Mouse (Mus musculus): ENCODE results near the gene Thbs2. TPM values are rescaled to one million over a fixed set of nuclear protein-coding genes. Genes with fewer than 3 reads are reported as not detected.

Gene Thbs2
- 6.4 and 7.4 TPM in 2 replicates for polyA plus RNA-seq (2012; rRNA removed)

DNA sequence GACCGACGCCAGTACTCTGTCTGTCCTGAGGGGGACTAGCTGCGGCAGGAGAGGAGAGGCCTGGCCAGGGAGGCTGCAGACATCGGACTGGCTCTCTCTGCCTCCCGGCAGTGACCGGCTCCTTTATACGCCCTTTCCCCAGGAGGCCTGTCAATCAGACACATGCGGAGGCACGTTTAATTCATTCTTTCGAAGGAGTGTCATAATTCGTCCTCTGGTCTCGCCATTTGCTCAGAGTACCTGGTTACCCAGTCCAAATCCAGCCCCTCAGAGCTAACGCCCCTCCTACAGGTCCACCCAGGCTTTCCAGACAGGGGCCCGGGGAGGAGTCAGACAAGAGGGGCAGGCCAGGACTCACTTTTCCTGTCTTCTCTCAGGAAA is at the start of gene Thbs2:
TSS of gene Thbs2 (minus strand) at position 242 of the 381 bp plus-strand sequence.
- Histone ChIP-seq H3K27me3 (ENCODE audit: control insufficient read depth, insufficient read depth, low read length) (no peaks in the 10 kb centered on the region), H3K36me3 (ENCODE audit: control insufficient read depth, insufficient read depth, low read length) (no peaks in the 10 kb centered on the region), H3K27ac (ENCODE audit: insufficient read depth, low read length) (peak within 1 kb of the TSS; percentile 21; the same call in 1 of the 2 replicates), H3K4me1 (ENCODE audit: control insufficient read depth, insufficient read depth, insufficient read length) (no peaks in the 10 kb centered on the region), H3K4me3 (ENCODE audit: extremely low read depth, insufficient read depth, insufficient read length) (no peak within 1 kb of the TSS; the same call in none of the 2 replicates)
- 8% methylated on average over 14 of the region's 14 CpGs for WGBS
- TF ChIP-seq POLR2A (IDR thresholded peaks at IDR 0.05; ENCODE audit: low read depth, low read length): no peak
- no peak for TF ChIP-seq CTCF (IDR thresholded peaks at IDR 0.05; ENCODE audit: extremely low read depth, insufficient read depth, insufficient read length, insufficient replicate concordance)
- no peak for DNase-seq (ENCODE audit: low read depth in 1 of 2, low spot score in 2 of 2)

DNA sequence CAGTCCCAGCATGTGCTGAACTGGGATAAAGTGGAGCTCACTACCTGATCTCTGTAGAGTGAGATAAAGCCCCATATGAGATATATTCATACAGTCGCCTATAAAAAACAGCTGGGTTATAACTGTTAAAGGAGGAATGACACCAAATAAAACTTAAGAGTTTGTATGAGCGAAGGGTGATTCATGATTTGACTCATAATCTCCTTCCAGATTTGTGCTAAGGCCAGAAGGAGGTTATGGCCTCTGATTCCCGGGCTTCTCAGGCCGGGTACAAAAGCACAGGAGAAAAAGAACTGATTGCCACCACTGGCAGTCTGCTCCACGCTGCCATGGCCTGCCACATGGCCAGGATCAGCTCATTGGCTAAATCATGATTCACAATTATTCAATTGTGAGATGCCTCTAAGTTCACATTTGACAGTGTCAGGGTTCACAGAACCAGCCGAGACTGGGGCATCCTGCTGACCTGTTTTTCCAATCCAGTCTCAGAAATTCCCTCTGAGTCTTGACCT is 41.5 kb upstream of the Thbs2 start:
- no peaks in the 10 kb centered on the region for H3K4me1 ChIP-seq (ENCODE audit: control insufficient read depth, insufficient read depth, insufficient read length)
- TF ChIP-seq CTCF (IDR thresholded peaks at IDR 0.05; ENCODE audit: extremely low read depth, insufficient read depth, insufficient read length, insufficient replicate concordance): no peak
- no peak for TF ChIP-seq POLR2A (IDR thresholded peaks at IDR 0.05; ENCODE audit: low read depth, low read length)
- no peaks in the 10 kb centered on the region for H3K27me3 ChIP-seq (ENCODE audit: control insufficient read depth, insufficient read depth, low read length)
- H3K27ac ChIP-seq (ENCODE audit: insufficient read depth, low read length): no peak overlapping the region
- DNase-seq (ENCODE audit: low read depth in 1 of 2, low spot score in 2 of 2): no peak
- no peak overlapping the region for H3K4me3 ChIP-seq (ENCODE audit: extremely low read depth, insufficient read depth, insufficient read length)
- 79% methylated on average over 6 of the region's 6 CpGs for WGBS
- no peaks in the 10 kb centered on the region for H3K36me3 ChIP-seq (ENCODE audit: control insufficient read depth, insufficient read depth, low read length)

DNA sequence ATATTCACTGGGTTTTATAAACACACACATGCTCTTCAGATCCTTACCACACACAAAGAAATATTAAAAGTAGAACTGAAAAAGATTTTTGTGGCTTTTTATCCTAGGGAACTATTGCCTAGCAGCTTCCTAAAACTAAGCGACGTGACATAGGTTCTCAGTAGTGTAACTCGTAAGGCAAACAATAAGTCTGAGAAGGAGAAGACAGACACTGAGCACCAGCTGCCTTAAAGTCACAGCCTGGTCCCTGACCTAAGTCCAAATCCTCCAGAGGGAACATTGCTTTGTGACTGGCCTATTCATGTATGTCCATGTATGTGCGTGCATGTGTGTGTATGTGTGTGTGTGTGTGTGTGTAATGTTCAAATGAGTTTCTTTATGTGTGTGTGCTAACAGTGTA is 40.3 kb upstream of the Thbs2 start:
- H3K27me3 ChIP-seq (ENCODE audit: control insufficient read depth, insufficient read depth, low read length): no peaks in the 10 kb centered on the region
- WGBS: 71% methylated on average over 4 of the region's 4 CpGs
- no peaks in the 10 kb centered on the region for H3K36me3 ChIP-seq (ENCODE audit: control insufficient read depth, insufficient read depth, low read length)
- H3K4me1 ChIP-seq (ENCODE audit: control insufficient read depth, insufficient read depth, insufficient read length): no peaks in the 10 kb centered on the region
- DNase-seq (ENCODE audit: low read depth in 1 of 2, low spot score in 2 of 2): no peak
- no peak for TF ChIP-seq CTCF (IDR thresholded peaks at IDR 0.05; ENCODE audit: extremely low read depth, insufficient read depth, insufficient read length, insufficient replicate concordance)
- no peak for TF ChIP-seq POLR2A (IDR thresholded peaks at IDR 0.05; ENCODE audit: low read depth, low read length)
- no peak overlapping the region for H3K27ac ChIP-seq (ENCODE audit: insufficient read depth, low read length)
- no peak overlapping the region for H3K4me3 ChIP-seq (ENCODE audit: extremely low read depth, insufficient read depth, insufficient read length)

GRCm38 (mm10) chr17:14733941-14734340 is 39.9 kb upstream of the Thbs2 start:
- 77% methylated on average over 10 of the region's 10 CpGs for WGBS
- H3K27me3 ChIP-seq (ENCODE audit: control insufficient read depth, insufficient read depth, low read length): no peaks in the 10 kb centered on the region
- no peaks in the 10 kb centered on the region for H3K4me1 ChIP-seq (ENCODE audit: control insufficient read depth, insufficient read depth, insufficient read length)
- H3K27ac ChIP-seq (ENCODE audit: insufficient read depth, low read length): no peak overlapping the region
- H3K36me3 ChIP-seq (ENCODE audit: control insufficient read depth, insufficient read depth, low read length): no peaks in the 10 kb centered on the region
- no peak for DNase-seq (ENCODE audit: low read depth in 1 of 2, low spot score in 2 of 2)
- no peak for TF ChIP-seq POLR2A (IDR thresholded peaks at IDR 0.05; ENCODE audit: low read depth, low read length)
- no peak for TF ChIP-seq CTCF (IDR thresholded peaks at IDR 0.05; ENCODE audit: extremely low read depth, insufficient read depth, insufficient read length, insufficient replicate concordance)
- no peak overlapping the region for H3K4me3 ChIP-seq (ENCODE audit: extremely low read depth, insufficient read depth, insufficient read length)

DNA sequence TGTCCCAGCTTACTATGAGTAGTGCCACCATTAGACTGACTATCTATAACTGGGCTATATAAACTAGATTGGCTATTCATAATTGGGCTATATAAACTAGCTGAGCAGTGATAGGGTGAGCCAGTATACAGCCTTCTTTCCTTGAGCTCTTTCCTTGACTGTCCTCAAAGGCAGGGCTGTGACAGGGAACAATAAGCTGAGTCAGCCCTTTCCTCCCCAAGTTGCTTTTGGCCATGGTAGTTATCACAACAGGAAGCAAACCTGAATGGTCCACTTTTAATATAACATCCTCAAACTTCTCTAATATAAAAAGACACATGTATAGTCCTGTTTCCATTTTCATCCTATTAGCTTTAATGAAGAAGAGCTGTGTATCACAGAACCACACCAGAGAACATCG is 39.0 kb upstream of the Thbs2 start:
- no peaks in the 10 kb centered on the region for H3K27me3 ChIP-seq (ENCODE audit: control insufficient read depth, insufficient read depth, low read length)
- H3K4me3 ChIP-seq (ENCODE audit: extremely low read depth, insufficient read depth, insufficient read length): no peak overlapping the region
- H3K4me1 ChIP-seq (ENCODE audit: control insufficient read depth, insufficient read depth, insufficient read length): no peaks in the 10 kb centered on the region
- no peak for DNase-seq (ENCODE audit: low read depth in 1 of 2, low spot score in 2 of 2)
- no peak overlapping the region for H3K27ac ChIP-seq (ENCODE audit: insufficient read depth, low read length)
- H3K36me3 ChIP-seq (ENCODE audit: control insufficient read depth, insufficient read depth, low read length): no peaks in the 10 kb centered on the region
- TF ChIP-seq CTCF (IDR thresholded peaks at IDR 0.05; ENCODE audit: extremely low read depth, insufficient read depth, insufficient read length, insufficient replicate concordance) (no peak), POLR2A (IDR thresholded peaks at IDR 0.05; ENCODE audit: low read depth, low read length) (no peak)
- WGBS: 80% methylated on average over 1 of the region's 1 CpGs

- H3K27me3 ChIP-seq (ENCODE audit: control insufficient read depth, insufficient read depth, low read length): no peaks in the 10 kb centered on the region
- H3K27ac ChIP-seq (ENCODE audit: insufficient read depth, low read length): no peak overlapping the region
- TF ChIP-seq CTCF (IDR thresholded peaks at IDR 0.05; ENCODE audit: extremely low read depth, insufficient read depth, insufficient read length, insufficient replicate concordance): no peak
- no peak overlapping the region for H3K4me3 ChIP-seq (ENCODE audit: extremely low read depth, insufficient read depth, insufficient read length)
- 65% methylated on average over 5 of the region's 5 CpGs for WGBS
- no peaks in the 10 kb centered on the region for H3K4me1 ChIP-seq (ENCODE audit: control insufficient read depth, insufficient read depth, insufficient read length)
- DNase-seq (ENCODE audit: low read depth in 1 of 2, low spot score in 2 of 2): no peak
- no peaks in the 10 kb centered on the region for H3K36me3 ChIP-seq (ENCODE audit: control insufficient read depth, insufficient read depth, low read length)
These were observed 36.6 kb upstream of the Thbs2 start for GRCm38 (mm10) chr17:14730629-14731028.

GRCm38 (mm10) chr17:14727481-14727880 is 33.4 kb upstream of the Thbs2 start:
- 80% methylated on average over 3 of the region's 3 CpGs for WGBS
- TF ChIP-seq POLR2A (IDR thresholded peaks at IDR 0.05; ENCODE audit: low read depth, low read length): no peak
- TF ChIP-seq CTCF (IDR thresholded peaks at IDR 0.05; ENCODE audit: extremely low read depth, insufficient read depth, insufficient read length, insufficient replicate concordance): no peak
- Histone ChIP-seq H3K36me3 (ENCODE audit: control insufficient read depth, insufficient read depth, low read length) (no peaks in the 10 kb centered on the region), H3K4me3 (ENCODE audit: extremely low read depth, insufficient read depth, insufficient read length) (no peak overlapping the region), H3K27ac (ENCODE audit: insufficient read depth, low read length) (no peak overlapping the region), H3K27me3 (ENCODE audit: control insufficient read depth, insufficient read depth, low read length) (no peaks in the 10 kb centered on the region), H3K4me1 (ENCODE audit: control insufficient read depth, insufficient read depth, insufficient read length) (no peaks in the 10 kb centered on the region)
- DNase-seq (ENCODE audit: low read depth in 1 of 2, low spot score in 2 of 2): no peak
